Mouse (Mus musculus): ENCODE data around the gene Ugt1a9. TPM values are rescaled to one million over a fixed set of nuclear protein-coding genes. Genes with fewer than 3 reads are reported as not detected.

Ugt1a9 gene
- total RNA-seq, 2 experiments from 2014 or later, result not detected

DNA sequence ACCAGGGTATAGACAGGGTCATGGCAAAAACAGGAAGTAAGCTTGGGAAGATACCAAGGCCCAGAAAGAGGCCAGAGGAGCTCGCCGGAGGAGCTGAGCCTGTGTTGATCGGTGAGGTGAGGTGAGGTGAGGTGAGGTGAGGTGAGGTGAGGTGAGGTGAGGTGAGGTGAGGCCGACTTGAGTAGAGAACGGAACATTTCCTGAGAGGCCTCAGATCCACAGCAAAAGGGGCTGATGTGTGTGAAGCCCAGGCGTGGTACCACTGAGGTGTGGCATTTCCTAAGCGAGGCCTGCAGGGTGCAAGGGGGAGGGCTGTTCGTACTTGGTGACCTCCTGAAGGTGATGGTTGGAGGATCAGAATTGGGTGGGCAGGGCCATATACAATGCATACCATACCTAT lies 182.5 kb downstream of the Ugt1a9 start:
- intact Hi-C loops (cut with DNase I), result no loop called here
- DNase-seq (ENCODE audit: low spot score in 2 of 2), result no peak

DNA sequence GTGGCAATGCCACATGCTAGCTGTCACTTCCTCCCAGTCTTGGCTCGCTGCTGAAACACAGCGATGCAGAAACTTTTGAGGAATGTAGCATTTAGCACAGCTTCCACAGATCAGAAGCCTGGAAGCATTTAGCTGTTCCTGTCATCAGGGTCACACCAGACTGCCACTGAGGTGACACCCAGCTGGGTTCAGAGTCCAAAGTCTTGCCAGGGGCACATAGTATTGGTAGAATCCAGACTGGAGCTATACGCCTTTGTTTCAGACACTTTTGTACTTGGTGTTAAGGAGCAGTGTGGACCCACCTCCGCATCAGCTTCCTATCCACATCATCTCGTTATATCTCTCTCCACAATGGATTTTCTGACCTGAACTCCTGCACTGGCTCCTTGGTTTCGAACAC lies 182.9 kb downstream of the Ugt1a9 start:
- intact Hi-C loops (cut with DNase I), result no loop called here
- DNase-seq (ENCODE audit: low spot score in 2 of 2), result no peak

DNA sequence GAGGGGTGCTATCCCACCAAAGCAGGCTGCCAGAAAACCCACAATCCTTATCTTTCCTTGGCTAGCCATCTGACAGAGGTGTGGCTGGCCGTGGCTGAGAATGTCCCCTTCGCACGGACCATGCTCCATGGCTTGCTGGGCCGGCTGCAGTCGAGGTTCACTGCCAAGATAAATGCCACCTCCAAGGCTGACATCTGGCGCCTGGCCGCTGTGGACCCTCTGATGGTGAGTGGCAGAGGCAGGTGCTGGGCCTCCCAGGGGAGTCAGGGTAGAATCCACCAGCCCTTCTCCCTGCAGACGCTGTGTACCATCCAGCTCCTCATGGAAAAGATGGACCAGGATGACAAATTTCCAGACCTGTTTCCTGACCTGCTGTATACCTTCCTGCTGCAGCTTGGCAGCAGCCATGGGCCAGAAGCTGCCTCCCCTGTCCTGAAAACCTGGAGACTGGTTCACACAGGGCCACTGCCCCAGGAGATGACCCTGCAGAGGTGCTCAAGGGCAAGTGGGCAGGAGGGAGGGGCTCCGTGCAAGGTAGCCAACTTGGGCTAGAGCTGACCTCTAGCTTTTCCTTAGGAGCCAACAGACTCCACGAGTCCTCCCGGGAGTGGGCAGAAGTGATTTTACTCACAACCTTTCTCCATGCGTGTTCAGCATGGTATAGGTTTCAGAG lies 184.3 kb downstream of the Ugt1a9 start:
- intact Hi-C loops (cut with DNase I), result no loop called here
- DNase-seq (ENCODE audit: low spot score in 2 of 2), result no peak

DNA sequence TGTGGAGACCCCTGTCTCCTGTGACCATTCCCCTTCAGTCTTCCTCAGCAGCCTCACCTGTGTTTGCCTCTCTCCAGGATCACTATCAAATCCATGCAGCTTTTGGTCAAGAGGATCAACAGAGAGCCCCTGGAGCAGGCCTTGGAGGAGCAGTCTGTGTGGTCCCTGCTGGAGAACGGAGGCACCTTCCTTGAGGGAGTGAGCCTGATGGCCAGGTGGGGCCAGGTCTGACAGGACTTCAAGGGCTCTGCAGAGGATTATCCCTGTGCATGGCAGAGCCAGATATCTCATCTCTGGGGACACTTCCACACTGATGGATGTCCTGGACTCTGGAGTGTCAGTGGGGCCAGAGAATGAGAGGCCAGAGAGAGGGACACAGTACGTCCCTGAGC lies 184.9 kb downstream of the Ugt1a9 start:
- intact Hi-C loops (cut with DNase I), result no loop called here
- DNase-seq (ENCODE audit: low spot score in 2 of 2), result no peak

DNA sequence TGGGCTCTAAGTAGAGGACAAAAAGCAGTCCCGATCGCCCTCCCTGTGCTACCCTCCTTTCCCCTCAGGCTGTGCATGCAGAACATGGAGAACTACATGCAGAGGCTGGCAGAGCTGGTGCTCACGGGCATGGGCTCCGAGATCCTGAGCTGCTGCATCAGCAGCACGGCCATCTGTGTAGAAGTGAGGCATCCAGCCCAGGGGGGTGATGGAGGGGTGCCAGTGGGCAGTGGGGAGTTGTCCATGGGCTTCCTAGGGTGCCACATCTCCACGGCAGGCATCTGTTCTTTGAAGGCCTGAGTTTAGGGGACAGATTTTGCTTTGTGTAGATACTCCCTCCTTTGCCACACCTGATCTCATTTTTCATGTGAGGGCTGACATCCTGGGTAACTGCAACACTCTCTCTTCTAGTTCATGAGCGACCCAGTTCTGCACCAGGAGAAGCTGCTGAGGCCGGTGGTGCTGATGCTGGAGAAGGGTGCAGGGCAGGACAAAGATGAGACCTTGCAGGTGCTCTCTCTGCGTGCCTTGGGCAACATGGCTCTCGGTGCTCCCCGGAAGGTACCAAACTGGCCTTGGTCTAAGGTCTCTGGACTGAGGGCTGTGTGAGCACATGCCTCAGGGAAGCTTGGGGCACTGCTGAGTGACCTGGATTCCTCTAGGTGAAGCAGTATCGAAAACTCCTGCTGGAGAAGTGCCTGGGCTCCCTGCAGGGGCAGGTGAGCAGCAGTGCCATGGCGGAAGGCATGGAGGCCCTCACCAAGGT lies 185.6 kb downstream of the Ugt1a9 start:
- intact Hi-C loops (cut with DNase I), result no loop called here
- DNase-seq (ENCODE audit: low spot score in 2 of 2), result no peak

DNA sequence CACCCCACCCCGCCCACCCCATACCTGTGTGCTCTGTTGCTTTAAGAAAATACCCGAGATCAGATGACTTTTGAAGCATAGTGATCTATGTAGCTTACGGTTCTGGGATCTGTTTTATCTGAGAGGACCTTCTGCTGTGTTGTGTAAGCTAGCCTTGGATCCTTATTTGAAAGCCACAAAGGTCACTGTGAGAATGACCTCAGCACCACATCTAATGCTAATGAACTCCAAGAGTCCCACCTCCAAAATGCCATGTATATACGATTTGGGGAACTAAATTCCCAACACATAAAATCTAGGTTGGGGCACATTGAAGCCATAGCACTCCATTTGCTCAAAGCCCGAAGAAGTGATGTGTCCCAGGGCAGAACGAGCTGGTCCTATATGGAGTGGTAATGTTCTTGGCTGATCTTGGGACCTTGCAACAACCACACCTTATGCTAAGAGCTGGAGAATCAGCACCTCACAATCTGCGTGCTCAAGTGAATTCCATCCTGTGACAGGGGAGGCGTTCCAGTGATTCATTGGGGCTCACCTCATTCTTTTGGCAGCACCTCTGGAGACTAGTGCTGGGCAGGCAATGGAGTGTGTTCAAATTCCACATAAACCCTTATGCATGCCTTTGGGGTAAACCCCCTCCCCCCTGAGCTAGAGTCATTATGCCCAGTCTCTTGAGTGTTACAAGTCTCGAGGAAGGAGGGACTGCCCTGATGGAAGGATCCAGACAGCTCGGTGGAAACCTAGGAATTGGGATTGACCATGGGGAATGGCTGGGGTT lies 186.5 kb downstream of the Ugt1a9 start:
- DNase-seq (ENCODE audit: low spot score in 2 of 2), result no peak
- intact Hi-C loops (cut with DNase I), result no loop called here

DNA sequence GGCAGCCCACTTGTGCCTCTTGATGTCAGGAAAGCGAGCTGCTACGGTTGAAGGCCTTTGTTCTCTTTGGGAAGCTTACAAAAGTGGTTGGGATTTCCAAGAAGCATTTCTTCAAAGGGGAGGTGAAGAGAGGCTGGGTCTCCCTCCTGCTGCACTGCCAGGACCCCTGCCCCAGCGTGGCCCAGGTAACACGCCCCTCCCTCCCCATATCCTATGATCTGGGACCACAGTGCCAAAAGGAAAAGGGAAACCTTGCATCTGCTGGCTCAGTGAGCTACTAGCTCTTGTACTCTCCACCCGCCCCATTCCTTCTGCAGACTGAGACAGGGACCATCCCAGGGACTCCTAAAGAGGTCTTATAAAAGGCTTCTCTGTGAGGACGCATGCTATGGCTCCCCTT lies 187.1 kb downstream of the Ugt1a9 start:
- intact Hi-C loops (cut with DNase I), result no loop called here
- DNase-seq (ENCODE audit: low spot score in 2 of 2), result no peak

DNA sequence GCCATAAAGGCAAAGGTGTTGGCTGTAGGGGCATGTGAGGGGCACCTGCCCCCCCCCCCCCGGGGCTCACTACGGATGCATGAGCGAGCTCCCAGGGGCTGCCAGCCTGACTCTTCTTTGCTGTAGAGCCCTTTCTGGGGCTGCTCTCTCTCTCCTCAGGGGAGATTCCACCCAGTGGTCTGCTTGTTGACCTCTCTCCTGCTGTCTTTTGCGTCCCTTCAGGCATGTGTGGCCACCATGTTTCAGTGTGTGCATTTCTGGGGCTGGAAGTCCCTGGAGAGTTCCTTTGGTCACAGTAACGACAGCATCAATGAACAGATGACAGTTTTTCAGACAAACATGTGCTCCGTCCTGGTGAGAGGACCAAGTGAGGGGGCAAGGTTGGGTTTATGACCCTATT lies 187.8 kb downstream of the Ugt1a9 start:
- no peak for DNase-seq (ENCODE audit: low spot score in 2 of 2)
- intact Hi-C loops (cut with DNase I), result no loop called here

DNA sequence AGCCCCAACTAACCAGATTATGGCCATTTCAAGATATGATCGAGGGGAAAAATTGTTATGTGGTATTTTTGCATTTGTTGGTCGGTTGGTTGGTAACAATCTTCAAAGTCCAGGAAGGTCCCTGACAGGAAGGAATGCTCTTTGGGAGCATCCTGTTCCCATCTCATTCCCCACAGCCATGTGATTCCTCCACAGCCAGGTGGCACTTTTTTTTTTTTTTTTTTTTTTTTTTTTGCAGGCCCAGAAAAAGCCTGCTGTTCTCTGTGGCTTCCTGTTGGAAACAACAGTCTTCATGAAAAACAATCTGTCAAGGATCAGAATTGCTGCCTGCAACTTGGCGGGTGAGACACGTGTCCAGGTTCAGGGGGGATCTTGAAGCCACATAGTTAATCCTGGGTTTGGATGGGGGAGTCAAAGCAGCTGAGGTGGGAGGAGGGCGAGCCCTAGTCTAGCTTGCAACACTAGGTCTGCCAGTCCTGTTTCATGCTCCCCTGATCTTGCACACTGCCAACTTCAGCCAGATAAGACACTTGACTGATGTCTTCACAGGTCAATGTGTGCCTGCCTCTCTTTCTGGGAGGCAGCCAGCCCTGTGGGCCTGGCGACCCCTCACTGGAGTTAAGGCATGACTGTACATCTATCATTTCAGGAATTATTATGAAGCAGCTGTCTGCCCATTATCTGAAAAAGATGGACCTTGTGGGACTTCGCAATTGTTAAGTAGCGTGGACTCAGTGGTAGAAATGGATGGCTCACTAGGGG lies 188.5 kb downstream of the Ugt1a9 start:
- intact Hi-C loops (cut with DNase I), result no loop called here
- DNase-seq (ENCODE audit: low spot score in 2 of 2), result no peak

DNA sequence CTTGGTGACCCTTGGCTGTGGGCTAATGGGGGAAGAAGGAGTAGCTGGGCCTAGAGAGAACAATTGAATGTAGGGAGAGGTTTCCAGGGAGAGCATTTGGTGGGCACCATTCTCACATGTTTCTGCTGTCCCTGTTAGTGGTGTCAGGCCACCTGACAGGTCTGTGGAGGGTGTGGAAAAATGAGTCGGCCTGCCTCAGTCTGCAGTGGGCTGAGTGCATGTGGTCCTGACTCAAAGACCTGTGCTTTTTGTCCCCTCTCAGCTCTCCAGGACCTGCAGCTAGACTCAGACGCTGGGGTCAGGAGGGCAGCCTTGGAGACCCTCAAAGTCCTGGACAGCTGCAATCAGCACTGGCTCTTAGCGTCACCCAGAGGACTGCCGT lies 189.0 kb downstream of the Ugt1a9 start:
- no peak for DNase-seq (ENCODE audit: low spot score in 2 of 2)
- intact Hi-C loops (cut with DNase I), result loop anchor here (2.0 kb wide), 1 partner anchor 21 kb away; no protein-coding TSS in a partner anchor

DNA sequence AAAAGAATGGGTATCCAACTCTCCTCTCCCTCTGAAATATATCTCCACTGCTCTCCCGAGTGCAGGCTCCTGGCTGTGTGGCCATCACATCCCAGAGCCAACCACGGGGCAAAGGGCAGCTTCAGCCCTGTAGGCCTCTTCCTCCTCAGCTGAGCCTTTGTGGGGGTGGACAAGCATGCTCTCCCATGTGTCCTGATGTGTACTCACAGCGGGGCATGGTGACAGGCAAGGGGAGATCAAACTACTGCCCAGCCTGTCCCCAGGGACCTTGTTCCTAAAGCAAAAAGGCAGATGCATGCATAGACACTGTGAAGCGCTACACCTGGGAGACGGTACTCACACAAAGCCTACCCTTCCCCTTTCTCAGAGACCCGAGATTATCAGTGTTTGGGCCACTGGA lies 189.5 kb downstream of the Ugt1a9 start:
- intact Hi-C loops (cut with DNase I), result loop anchor here (2.0 kb wide), 1 partner anchor 21 kb away; no protein-coding TSS in a partner anchor
- DNase-seq (ENCODE audit: low spot score in 2 of 2), result no peak

DNA sequence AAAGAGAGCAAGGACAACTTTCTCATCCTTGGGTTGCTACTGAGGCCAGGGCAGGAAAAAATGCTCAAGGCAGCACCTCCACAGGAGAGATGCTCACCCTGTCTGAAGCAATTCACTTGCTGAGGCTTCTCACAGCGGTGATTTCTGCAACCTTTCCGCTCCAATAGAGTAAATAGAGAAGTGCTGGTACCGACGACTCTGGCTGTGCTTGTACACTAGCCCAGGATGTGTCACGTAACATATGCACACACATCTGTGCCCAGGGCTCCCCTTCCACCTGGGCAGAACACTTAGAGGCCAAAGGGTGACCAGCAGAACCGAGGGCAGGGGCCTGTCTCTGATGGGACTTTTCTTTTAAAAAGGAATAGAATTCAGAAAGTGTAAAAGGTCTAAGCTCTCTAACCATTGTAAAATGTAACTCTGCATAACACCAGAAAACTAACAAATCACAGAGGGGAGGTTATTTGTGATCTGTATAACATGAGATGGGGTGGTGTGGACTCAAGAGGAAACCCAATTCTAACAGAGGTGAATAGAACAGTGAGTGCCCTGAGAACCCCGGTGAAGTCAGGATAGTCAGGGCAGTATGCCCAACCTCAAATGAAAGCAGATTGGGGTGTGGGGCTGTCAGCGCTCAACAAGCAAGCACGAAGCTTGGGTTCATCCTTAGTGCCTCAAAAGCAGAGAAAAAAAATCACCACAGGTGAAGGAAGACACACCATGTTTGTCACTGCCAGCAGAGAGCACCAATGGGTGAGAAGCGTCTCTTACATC lies 190.2 kb downstream of the Ugt1a9 start:
- DNase-seq (ENCODE audit: low spot score in 2 of 2), result no peak
- intact Hi-C loops (cut with DNase I), result loop anchor here (2.0 kb wide), 1 partner anchor 20 kb away; no protein-coding TSS in a partner anchor

DNA sequence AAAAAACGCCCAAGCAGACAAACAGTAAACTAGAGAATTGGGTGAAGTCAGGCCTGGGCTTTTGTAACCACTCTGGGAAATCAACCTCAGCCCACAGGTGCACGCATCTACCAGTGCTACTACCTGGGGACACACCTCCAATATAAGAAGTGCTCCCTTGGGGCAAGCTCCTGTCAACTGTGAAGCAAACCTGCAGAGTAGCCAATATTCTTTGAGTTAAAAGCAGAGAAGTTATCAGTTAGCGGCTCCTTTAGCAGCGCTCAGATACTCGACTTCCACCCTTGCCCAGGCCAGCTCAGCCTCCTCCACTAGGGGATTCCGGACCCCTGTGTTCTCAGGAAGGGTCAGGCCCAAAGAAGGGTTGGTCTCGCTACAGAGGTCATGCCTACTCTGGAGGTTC lies 191.1 kb downstream of the Ugt1a9 start:
- no peak for DNase-seq (ENCODE audit: low spot score in 2 of 2)

DNA sequence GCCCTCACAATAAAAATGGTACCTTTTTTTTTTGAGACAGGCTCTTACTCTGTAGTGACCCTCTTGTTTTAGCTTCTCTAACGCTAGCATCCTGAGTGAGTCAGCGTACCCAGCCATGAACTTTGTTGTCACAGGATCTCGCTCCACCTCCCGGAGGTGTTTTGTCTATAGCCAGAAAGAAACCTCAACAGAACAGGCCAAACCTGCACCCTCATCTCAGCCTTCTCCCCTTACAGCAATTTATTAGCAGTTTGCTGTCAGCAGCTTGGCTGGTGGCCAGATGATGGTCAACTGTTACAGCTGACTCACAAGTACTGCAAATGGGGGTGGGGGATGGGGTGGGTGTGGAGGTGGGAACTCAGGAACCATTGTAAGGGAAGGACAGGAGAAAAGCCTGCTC lies 191.7 kb downstream of the Ugt1a9 start:
- intact Hi-C loops (cut with DNase I), result no loop called here
- DNase-seq (ENCODE audit: low spot score in 2 of 2), result no peak

More for the DNA sequence above, 191.1 kb downstream of the Ugt1a9 start:
- intact Hi-C loops (cut with DNase I), result loop anchor here (2.0 kb wide), 1 partner anchor 19 kb away; no protein-coding TSS in a partner anchor

DNA sequence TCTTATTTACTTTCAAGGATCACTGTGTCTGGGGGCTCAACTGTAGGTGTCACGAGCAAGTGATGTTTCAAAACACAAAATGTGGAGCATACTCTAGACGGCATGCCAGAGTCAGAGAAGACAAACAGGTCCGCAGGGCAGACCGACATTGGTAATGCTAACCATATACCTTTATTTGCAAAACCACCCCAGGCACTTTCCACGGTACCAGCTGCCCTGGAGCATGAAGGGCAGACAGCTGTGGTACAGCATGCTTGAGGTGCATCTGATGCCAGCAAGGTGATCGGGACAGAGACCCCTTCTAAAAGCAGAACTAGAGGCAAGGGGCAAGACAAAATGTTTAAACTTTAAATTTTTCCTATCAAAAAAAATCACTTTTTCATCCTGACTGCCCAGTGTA lies 192.4 kb downstream of the Ugt1a9 start:
- DNase-seq (ENCODE audit: low spot score in 2 of 2), result no peak
- intact Hi-C loops (cut with DNase I), result no loop called here

DNA sequence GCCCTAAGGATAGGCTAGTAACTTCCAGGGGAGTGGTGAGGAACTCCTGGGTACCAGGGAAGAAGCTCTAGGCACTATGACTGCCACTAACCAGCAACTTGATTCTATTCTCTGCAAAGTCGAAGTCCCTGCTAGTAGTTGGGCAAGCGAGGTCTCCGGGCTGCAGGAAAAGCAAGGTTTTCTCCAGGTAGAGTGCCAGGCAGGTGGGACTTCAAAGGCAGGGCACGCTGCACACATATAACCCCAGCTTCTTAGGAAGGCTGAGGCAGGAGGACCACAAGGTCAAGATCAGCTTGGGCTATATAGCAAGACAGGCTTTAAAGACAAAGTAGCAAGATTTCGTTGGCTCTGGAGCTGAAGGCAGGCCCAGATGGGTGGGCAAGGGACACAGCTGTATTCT lies 193.2 kb downstream of the Ugt1a9 start:
- no peak for DNase-seq (ENCODE audit: low spot score in 2 of 2)
- intact Hi-C loops (cut with DNase I), result no loop called here

DNA sequence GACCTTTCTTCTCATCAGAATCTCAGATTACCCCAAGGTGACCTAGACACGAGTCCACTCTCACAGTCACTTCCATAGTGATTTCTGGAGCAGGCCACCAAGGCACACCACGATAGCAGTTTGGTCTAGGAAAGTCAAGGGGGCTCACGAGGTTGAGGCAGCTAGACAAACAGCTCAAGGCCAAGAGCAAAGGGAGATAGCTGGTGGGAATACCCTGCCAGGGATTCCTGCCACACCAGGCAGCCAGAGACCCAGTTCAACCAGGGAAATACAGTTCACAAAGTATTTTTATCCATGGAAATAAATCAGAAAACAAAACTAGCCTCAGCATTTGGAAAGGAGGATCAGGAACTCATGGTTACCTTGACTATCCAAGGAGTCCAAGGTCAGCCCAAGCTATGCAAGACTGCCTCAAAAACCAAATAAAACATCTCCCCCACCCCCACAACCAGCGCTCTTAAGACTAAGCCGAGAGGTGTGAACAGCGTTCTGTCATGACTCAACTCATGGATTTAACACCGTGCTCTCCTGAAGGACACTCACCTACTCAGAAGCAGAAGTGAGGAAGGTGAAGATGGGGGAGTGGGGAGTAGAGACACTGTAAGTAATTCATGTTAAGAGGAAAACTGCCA lies 193.8 kb downstream of the Ugt1a9 start:
- no peak for DNase-seq (ENCODE audit: low spot score in 2 of 2)
- intact Hi-C loops (cut with DNase I), result no loop called here

DNA sequence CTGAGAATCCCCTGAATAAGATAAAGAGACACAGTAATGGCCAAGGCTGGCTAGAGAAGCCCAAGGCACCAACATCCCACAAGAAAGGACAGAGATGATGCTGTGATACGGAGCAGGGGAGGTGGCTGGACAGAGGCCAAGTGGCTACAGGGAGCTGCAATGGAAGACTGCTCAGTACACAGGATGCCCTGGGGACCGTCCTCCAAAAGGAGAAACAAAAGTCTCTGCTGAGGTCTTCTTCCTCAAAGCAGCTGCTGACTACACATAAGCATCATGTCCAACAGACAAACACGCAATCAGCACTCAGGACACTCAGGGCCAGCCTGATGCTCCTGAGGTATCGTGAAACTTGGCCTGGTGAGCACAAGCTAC lies 194.3 kb downstream of the Ugt1a9 start:
- intact Hi-C loops (cut with DNase I), result no loop called here
- DNase-seq (ENCODE audit: low spot score in 2 of 2), result no peak

DNA sequence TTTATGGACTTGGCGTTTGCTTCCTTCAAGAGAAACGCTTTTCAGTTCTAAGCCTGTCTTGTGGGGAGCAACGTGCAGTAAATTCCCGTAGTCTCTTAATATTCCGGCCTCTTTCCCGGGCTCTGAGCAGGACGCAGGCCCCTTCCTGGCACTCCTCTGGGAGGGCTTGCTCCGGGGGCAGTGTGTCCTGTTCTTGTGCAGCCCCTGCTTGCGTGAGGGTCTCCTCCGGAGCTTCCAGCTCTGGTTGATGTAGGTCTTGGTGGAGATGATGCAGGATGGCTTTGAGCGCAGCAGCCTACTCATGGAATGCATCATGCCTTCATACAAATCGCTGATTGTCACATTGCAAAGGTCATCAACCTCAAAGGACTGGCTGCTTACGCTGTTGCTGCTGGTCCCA lies 195.5 kb downstream of the Ugt1a9 start:
- intact Hi-C loops (cut with DNase I), result no loop called here
- no peak for DNase-seq (ENCODE audit: low spot score in 2 of 2)

Data from left cerebral cortex, postnatal 14 days (tissue).